Mouse (Mus musculus): ENCODE results near the gene Cops2.

Cops2 gene

GRCm38 (mm10) chr2:125788351-125788750 lies 70.6 kb downstream of the Cops2 start:
- in situ Hi-C loops (cut with MboI; ENCODE audit: low pct_unique_long_range_greater_than_20kb in 1 of 2, low sequenced_read_pairs in 2 of 2, unreplicated experiment in 1 of 2): no loop called here

- in situ Hi-C loops (cut with MboI; ENCODE audit: low pct_unique_long_range_greater_than_20kb in 1 of 2, low sequenced_read_pairs in 2 of 2, unreplicated experiment in 1 of 2): no loop called here
These were observed 73.9 kb downstream of the Cops2 start for GRCm38 (mm10) chr2:125785021-125785420.

GRCm38 (mm10) chr2:125784392-125784791 lies 74.5 kb downstream of the Cops2 start:
- in situ Hi-C loops (cut with MboI; ENCODE audit: low pct_unique_long_range_greater_than_20kb in 1 of 2, low sequenced_read_pairs in 2 of 2, unreplicated experiment in 1 of 2): no loop called here

GRCm38 (mm10) chr2:125783868-125784267 lies 75.1 kb downstream of the Cops2 start:
- in situ Hi-C loops (cut with MboI; ENCODE audit: low pct_unique_long_range_greater_than_20kb in 1 of 2, low sequenced_read_pairs in 2 of 2, unreplicated experiment in 1 of 2): no loop called here

- in situ Hi-C loops (cut with MboI; ENCODE audit: low pct_unique_long_range_greater_than_20kb in 1 of 2, low sequenced_read_pairs in 2 of 2, unreplicated experiment in 1 of 2): no loop called here
These were observed 76.2 kb downstream of the Cops2 start, which contains the start of gene Secisbp2l for GRCm38 (mm10) chr2:125782719-125783109. Gene Secisbp2l, minus strand, starts transcription at chr2:125782870.

- in situ Hi-C loops (cut with MboI; ENCODE audit: low pct_unique_long_range_greater_than_20kb in 1 of 2, low sequenced_read_pairs in 2 of 2, unreplicated experiment in 1 of 2): no loop called here
These were observed 76.8 kb downstream of the Cops2 start for GRCm38 (mm10) chr2:125781978-125782718.

- in situ Hi-C loops (cut with MboI; ENCODE audit: low pct_unique_long_range_greater_than_20kb in 1 of 2, low sequenced_read_pairs in 2 of 2, unreplicated experiment in 1 of 2): no loop called here
These were observed 77.9 kb downstream of the Cops2 start for GRCm38 (mm10) chr2:125781006-125781405.

Data from mouse embryonic stem cell (cell line).